Mouse (Mus musculus) heart, adult 8-10 months (tissue): ENCODE measurements at regions not wholly inside any gene's neighbourhood (a gene's known extent, or its start where the extent isn't known, plus 50 kb on each side); places are given as distances from the start of the nearest gene placed in this dataset.

ENCODE experiments used
- DNase-seq: peaks from one replicate; pipeline ENCODE4 v3.0.0; 2022; ENCODE audit warnings: low spot score

- DNase-seq, result peak; percentile 0
Observed at GRCm38 (mm10) chr8:27677143-27678106, 230.0 kb downstream of the Poteg start.

GRCm38 (mm10) chr8:27679164-27679563 is 231.7 kb downstream of the Poteg start:
- peak; percentile 11 for DNase-seq

GRCm38 (mm10) chr8:27721988-27722387 is 274.5 kb downstream of the Poteg start:
- no peak for DNase-seq

GRCm38 (mm10) chr8:27770296-27770695 is 322.8 kb downstream of the Poteg start:
- DNase-seq, result no peak

GRCm38 (mm10) chr8:27770803-27771202 is 323.3 kb downstream of the Poteg start:
- DNase-seq, result no peak

GRCm38 (mm10) chr8:27771250-27771649 is 323.8 kb downstream of the Poteg start:
- no peak for DNase-seq

- DNase-seq, result no peak
Observed at GRCm38 (mm10) chr8:27778982-27779381, 331.5 kb downstream of the Poteg start.
